Mouse (Mus musculus): ENCODE results near the gene Emid1.
"Not testable (repeated sequence)": the region's sequence is repeated elsewhere in the genome, so short reads cannot be mapped to it uniquely, and the experiment has no call there.

Gene Emid1

DNA sequence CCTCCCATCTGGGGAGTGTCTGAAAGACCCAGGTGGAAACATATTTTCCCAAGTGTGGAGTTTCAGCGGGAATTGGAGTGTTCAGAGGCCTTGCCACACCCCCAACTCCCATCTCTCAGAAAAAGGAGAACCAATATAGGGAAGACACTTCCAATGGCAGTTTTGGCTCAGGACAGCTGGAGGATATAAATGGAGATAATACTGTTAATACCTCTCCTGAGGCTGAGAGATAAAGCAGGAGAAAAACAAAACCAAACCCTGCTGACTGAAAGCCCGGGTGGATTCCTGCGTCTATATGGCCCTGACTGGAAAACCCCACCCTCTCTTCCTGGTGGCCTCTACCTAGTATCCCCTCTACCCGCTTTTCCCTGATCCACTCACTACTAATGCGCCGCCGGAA, 49.7 kb downstream of the Emid1 start:
- DNase-seq = no peak

DNA sequence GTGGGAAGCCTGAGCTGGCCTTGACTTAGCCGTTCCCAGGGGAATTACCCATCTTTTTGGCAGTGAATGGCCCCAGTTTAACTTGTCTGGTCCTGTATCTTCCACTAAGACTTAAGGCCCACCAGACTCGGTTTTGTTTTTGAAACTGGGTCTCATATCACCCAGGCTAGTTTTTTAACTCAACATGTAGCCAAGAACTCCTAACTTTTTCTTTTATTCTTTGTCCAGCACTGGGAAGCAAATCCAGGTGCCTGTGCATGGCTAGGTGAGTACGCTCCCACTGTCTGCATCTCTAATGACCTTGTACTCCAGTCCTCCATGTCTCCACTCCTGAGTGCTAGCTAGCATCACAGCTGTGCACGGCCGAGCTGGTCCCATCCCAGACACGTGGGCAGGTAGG, 50.4 kb downstream of the Emid1 start:
- DNase-seq = no peak

DNA sequence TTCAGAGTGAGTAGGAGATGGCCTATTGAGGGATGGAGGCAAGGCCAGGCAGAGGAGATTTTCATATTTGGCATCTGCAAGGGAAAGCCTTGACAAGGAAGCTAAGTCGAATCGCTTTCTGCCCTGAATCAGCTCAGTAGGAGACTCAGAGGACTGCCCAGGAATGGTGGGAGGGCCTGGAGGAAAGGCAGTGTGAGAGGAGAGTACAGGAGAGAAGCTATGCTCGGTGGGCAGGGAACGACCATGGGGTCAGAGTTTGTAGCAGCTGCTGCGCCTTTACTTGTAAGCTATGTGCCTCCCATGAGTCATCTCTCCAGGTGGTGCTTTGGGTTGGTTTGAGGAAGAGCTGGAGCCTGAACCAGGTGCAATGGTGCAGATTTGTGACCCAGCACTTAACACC, 51.3 kb downstream of the Emid1 start:
- DNase-seq = no peak

DNA sequence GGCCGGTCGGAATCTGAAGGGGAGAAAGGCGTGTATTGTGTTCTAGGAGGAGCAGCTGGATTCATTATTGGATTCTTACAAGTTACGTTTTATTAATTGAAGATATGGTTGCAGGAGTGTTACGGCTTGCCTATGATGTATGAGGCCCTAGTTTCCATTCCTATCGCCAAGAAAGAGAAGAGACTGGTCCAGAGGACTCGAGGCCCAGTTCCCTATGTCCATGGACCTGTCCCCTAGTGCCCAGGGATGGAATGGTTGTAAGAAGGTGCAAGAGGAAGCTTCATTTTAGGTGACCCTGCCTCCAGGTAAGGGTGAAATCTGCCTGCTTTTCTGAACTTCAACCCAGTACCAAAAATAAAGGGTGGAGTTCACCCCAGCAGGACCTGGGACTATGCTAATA, 51.8 kb downstream of the Emid1 start:
- no peak for DNase-seq

DNA sequence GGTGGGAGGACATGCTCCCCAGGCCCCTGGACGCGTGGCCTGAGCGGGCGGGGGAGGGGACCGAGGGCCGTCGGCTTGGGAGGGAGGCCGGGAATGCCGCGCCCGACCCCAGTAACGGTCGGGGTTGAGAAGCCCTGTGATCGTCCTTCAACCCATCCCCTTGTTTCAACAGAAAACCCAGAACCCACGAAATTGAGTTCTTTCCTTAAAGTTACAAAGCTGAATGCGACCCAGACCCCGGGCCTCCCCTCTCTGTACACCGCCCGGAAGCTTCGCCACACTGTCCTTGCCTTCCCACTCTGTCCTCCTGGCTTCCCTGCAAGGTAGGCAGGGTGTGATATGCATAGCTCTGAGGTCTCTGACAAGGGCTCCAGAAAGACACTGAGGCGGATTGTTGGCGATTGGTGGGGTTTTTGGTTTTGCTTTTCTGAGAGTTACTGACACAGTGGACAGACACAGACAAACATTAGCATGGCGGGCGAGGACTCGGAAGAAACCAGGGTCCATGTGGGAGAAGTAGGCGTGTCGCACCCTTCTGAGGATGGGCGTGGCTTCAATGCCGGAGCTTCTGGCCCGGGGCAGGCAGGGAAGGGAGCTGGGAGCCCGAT, 52.4 kb downstream of the Emid1 start:
- DNase-seq = peak; percentile 63 to 73

DNA sequence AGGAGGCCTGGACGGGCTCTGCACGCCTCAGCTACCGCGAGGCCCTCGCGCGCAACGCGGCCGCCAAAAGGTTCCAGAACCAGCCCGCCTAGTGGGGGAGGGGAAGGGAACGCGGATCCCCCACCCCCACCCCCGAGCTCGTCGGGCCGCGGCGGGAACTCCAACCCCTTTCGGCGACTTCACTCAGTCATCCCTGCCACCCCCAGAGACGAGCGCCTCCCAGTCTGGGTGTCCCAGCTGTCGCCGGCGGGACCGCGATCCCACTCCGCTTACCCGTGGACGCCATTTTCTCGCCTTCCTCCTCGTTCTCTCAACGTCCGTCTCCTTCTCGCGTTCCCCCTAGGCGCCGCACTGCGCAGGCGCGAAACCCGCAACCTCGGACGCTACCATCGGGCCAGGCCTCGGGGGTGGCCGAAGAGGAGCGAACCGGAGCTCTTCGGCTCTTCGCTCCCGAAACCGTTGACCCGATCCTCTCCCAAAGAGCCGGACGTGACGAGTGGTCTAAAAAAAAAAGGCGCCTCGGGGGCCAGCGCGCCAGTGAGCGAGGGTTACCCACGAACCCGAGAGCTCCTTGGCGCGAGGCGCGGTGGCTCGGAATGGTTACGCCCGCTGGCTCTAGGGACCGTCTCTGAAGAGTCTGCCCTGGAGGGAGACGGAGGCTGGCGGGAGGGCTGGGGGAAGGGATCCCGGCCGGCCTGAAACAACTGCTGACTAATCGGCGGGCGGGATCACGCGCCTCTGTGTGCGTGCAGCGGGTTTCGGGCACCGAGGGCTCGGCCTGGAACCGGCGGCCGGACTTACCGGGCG, 53.1 kb downstream of the Emid1 start, which contains the start of the genes Rhbdd3 and Ewsr1:
Gene Rhbdd3, plus strand, starts transcription at position 191 of the 807 bp plus-strand sequence.
Gene Ewsr1, minus strand, starts transcription at position 531 of the 807 bp plus-strand sequence.
- DNase-seq = peak; percentile 95 to 98

DNA sequence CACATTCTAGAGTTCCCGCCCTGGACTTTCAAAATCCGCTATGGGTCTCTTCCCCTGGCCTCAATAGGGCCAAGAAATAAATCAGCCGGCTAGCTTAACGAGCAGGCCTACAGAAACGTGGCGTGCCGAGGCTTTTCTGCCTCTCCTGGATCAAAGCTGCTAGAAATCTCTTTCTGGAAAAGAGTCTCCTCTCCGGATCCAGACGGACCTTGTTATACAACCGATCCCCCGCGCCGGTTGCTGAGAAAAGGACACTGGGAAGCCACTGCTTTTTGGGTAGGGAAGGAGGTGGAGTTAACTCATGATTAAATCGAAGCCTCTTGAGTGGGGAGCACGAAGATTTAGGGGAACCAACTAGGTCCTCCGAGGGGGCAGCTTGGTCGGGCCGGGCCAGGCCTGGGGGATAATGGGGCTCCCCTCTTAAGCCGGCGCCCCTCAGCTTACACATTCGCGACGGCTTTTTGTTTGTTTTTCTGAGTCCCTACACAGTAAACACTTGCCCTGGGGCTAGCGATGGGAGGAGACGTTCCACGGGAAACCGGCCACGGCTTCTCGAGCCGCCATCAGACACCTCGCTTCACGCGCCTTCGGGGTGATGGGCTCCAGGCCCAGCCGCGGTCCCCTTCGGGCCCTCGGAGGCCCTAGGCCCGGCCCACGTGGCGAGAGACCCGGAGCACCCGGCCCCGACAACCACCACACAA, 53.9 kb downstream of the Emid1 start:
- DNase-seq = peak in 1 of 2 experiments; percentile 34

DNA sequence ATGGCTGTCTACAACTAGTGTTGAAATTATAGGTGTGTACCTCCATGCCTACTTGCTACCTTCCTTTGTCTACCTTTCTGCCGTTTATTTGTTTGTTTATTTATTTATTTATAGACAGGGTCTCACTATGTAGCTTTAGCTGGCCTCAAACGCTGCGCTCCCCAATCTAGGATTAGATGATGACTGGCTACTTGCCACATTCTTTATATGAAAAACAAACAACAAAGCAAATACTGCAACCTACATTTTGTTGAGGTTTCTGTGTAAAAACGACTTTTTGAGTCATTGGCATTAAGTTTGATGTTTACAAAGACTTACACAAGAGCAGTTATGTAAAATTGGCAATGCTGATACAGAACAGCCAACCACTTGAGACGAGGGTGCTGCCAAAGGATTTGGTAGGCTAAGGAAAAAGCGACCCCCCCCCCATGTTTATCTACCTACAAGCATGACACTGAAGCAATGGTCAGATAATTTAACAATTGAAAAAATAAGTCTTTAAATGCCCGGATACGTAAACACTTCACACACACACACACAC, 55.5 kb downstream of the Emid1 start:
- no peak for DNase-seq

DNA sequence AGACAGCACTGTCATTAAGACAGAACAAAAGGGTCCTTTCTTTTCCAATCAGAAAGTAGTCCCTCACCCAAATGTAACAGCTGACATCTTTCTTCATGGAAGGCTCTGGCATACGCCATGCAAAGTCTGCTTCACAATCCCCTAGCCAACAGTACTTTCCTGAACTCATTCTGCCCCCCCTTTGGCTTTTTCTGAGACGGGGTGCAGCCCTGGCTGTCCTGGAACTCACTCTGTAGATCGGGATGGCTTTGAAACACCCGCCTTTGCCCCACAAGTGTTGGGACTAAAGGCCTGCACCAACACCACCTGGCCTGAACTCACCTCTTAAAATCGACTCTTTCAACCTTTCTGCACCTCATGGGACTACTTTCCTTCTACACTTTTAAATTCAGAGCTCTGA, 56.2 kb downstream of the Emid1 start:
- no peak for DNase-seq

DNA sequence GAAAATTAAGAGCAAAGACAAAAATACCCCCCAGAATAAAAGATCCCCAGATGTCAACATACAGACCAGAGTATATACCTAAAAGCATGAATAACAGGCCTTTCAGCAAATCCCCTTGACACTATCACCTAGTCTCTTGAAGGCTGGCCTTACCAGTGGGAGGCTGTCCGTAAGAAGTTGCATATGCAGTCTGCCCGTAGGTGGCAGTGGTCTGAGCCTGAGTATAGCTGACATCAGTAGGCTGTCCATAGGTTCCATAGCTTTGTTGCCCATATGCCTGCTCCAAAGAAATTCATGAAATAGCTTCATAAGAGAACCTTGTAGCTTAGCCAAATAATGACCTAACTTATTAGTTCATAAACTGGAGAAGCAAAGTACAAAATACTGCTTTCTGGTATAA, 60.4 kb downstream of the Emid1 start:
- DNase-seq = no peak

DNA sequence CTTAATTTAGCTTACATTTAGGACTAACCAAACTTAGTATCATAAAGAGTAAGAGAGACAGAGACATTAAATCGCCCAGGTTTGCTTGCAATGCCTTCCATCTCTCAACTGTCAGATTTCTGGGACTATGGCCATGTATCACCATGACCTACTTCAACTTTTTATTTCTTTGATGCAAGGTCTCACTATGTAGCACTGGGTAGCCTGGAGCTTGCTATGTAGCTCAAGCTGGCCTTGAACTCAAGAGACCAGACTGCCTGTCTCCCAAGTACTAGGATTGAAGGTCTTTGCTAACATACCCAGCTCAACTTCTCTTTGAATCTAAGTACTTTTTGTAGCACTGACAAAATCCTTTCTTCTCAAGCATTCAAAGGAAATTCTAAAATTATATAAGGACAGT, 62.9 kb downstream of the Emid1 start:
- DNase-seq = no peak

DNA sequence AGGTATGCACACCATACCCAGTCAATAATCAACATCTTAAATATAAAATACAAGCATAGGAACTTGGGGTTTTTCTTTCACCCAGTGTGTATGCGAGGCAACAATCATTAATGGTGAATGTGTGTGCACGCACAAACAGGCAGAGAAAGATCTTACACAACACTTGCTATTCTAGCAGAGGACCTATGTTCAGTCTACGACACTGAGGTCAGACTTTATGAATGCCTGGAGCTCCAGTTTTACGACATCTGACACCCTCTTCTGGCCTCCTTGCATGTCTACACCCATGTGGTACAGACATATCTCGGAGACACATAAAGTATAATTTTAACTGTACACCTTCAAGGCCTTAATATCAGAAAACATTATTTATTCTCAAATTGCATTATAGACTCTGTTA, 75.2 kb downstream of the Emid1 start:
- not testable (repeated sequence) for DNase-seq

DNA sequence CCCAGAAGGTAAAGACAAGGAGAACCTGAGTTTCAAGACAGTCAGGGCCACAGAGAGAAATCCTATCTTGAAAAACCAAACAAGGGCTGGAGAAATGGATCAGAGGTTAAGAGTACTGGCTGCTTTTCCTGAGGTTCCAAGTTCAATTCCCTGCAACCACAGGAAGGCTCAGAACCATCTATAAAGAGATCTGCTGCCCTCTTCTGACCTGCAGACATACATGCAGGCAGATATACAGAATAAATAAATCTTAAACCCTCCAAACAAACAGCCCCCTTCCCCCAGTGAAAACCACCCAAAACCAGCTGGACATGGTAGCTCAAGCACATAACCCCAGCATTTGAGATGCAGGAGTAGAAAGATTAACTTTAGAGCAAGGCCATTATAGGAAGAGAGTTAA, 76.3 kb downstream of the Emid1 start:
- no peak for DNase-seq

DNA sequence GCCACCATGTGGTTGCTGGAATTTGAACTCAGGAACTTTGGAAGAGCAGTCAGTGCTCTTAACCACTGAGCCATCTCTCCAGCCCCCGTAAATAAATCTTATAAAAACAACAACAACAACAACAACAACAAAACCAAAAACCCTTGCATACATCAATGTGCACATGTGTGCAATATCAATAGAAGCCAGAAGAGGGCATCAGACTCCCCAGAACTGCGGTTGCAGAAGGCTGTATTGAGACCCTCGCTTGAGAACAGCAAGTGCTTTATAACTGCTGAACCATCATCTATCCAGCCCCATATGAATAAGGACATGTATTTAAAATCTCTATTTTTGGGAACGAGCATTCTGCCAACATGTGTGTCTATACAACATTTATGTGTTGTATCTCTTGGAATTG, 77.2 kb downstream of the Emid1 start:
- DNase-seq = no peak

DNA sequence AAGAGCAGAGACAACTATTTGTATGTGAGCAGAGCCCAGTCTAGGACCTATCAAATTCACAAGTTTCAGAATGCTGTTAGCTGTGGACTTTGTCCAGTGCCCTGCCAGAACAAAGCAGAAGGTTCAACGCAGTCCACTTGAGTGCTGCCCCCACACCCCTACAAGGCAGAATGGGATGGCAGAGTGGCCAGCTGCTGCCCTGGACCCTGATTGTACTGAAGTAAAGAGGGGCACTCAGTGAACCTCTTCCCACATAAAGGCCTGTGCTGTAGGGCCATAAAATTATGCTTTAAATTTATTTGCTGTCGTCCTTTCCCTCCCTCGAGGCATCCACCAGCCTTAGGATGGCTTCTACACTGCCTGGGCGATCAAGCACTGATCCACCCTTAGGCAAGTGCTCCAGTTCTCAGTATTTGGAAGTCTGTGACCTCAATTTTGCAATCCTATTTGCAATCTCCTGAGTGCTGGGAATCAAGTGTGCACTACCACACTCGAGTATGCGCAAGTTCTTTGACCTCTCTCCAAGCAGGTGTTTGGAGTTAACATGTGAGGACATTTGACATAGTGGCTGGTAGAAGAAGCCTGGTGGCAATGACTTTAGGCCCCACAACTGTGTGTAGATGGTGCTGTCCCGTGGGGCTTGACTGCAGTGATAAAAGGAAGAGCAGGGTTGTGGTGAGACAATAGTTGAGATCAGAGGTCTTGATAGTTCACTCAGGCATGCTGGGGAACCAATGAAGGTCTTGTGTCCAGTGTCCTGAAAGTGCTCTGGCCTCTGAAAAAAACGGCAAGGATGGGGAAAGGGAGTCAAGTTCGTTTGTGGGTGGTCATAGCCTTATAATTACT, 83.7 kb downstream of the Emid1 start:
- no peak for DNase-seq

DNA sequence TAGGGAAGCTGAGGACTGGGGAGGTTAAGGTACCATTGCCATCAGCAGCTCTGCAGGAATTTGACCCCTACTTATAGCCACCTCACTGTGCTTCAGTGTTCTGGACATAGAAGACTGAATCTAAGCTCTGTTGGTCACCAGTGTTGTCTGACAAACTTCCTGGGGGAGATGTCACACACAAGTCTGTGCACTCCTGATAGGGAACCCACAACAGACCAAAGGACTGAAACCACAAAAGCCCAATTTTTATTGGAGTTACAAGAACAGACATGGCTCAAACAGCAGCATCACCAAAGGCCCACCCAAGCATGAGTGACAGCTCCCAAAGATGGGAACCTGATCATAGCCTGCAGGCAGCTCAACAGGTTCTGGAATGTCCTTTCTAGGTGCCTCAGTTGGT, 85.0 kb downstream of the Emid1 start:
- no peak for DNase-seq

DNA sequence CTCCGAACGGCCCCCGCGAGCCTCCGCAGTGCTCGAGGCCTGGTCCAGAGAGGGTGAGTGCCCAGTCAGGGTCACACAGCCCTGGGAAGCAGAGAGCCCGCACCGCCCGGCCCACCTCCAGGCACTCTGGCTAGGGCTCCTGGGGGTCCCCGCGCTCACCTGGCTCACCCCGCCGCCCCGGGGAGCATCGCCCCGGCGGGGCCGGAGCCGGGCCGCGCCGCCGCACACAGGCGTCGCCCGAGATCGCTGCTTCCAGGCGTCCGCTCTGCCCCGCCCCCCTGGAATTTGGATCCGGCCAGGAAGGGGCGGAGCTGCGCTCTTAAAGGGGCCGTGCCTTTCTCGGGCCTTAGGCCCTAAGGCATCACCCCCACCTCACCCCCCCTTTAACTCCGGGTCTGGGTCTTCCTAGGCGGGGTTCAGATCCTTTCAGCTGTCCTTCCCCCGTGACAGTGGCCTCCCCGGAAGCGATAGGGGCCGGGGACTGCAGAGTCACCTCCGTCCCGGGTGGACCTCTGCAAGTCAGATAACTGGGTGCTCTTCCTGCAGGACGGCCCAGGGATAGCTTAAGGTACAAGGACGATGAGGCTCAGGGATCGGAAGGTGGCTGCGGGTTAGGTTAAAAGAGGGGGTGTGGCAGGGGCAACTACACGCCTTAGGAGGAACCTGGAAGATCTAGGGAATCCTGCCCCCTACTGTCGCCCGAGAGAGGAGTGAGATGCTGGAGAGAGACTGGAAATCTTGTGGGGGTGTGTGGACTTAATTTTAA, 86.8 kb downstream of the Emid1 start, which contains the start of gene Gas2l1:
Gene Gas2l1, minus strand, starts transcription at position 272 of the 766 bp plus-strand sequence.
- peak; percentile 36 to 68 for DNase-seq

DNA sequence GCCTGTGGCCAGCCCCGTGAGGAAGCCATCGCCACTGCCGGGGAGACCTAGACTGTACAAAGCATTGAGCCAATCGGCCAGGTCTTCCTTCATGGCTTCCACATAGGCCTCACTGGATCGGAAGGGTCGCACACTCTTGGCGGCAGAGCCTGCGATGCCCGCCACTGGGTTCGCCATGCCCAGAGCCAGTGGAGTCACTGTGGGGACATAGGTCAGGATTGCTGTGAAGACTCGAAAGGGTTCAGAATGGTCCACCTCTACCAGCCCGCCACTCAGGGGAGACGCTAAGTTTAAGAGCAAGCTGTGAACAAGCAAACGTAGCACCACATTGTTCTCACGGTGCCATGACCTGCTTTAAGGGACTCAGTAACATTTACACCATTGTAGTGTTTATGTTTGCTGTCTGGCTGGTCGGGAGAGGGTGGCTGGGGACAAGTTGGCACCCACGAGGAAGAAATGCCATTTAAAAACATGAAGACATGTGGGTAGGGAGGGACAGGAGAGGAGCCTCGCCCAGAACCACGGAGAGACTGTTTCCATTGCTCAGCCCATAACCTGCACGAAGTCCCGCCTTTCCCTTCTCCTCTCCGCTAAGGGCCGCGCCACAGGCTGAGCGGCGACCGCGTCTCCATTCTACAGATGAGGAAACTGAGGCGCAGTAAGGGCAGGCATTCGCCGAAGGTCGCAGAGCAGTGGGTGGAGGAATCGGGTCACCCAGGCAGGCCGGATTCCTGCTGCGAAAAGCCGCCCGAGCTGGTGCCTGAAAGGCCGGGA, 87.6 kb downstream of the Emid1 start:
- no peak for DNase-seq

DNA sequence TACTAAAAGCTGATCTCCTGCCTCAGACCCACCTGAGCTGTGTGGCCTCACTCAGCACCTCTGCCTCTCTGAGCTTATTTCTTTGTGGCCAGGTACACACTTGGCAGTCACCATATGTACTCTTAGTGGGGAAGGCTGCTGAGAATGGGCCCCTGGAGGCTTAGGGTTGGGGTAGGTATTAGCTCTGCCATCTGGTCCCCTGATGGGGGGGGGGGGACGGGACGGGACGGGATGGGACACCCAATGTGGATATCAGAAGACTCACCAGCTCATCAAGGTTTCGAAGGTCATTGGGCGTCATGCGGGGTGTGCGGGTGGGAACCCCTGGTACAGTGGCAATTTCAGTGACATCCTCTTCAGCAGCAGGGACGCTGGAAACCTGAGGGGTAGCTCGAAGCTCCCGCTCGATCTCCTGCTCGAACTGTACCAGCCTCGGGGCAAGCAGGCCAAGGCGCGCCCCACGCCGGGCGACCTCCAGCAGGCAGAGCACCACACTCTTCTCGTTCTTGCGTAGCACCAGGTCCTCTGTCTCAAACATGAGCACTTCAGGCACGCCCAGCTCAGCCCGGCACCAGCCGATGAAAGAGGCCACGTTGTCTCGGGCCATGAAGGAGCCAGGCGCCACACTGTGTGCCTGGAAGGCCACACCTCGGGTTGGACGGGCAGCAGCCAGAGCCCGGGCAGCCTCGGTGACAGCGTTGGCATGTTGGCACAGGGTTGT, 88.3 kb downstream of the Emid1 start:
- no peak for DNase-seq

DNA sequence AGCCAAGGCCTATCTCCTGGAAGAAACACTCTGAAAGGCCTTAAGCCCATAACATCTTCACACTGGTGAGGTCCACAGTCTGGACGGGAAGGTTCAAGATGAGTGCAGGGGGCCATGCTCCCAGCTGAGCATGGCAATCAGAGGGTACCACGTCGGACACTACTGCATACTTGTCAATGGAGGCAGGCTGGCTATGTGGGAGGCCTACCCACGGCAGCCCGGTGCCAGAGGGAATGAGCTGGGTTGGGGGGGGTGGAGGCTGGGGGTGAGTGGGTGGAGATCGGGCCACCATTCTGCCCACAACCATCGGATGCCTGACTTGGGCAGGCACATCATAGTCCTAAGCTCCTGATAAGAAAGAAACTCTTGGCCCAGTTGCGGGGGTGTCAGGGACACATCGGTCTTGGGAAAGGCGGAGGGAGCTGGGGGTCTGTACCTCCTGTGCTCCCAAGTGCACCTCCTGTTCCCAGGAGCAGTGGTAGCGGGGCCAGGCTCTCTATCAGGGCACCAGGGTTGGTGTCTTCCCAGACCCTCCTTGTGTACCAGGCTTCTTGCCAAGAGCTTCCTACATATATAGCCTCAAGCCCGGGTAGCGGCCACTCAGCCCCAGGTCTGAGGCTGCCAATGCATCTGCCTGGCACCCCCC, 89.1 kb downstream of the Emid1 start:
- no peak for DNase-seq
